In the genomic region with DNA sequence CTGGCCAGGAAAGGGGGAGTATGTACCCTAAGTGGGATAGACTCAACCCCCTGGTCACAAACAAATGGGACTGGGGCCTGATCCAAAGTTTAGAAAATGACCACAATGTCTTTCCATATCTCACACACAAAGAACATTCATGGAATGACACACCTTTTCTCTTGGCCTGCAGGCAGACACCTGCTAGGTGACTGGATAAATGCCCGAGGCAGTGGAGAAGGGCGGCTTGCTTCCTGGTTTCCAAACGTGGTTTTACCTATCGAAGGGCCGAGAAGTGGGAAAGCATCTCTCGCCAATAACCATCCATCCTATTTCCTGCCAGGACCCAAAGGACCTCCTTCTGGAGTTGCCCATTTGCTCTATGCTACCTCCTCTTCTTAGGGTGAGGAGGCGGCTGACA, we compare ENCODE assay signal across 17 mouse cellular contexts. TPM values are rescaled to one million over a fixed set of nuclear protein-coding genes. Genes with fewer than 3 reads are reported as not detected.
"Had no signal": no experiment of that assay in that cellular context is flagged by ENCODE, and none has a peak within 500 bp of the region (broad histone marks: within the 10 kb centered on the region; RNA-seq: fewer than 3 reads in every experiment).

No protein-coding gene starts in this region.

- DNase-seq: kidney, adult 11 months; kidney, adult 8-10 months; kidney, postnatal 14 days; layer of hippocampus, adult 9-11 months; lung, postnatal 14 days; midbrain, embryonic 14.5 days; right cerebral cortex, postnatal 4 days; spleen, adult 18-20 months; thymus, adult 2 months; thymus, postnatal 14 days; thymus, postnatal 4 days had no signal

- H3K4me2 ChIP-seq: liver, embryonic 12.5 days; liver, embryonic 15.5 days; lung, embryonic 15.5 days; midbrain, embryonic 11.5 days; stomach, embryonic 15.5 days had no signal

- H3K4me3 ChIP-seq: layer of hippocampus, adult 2 months; liver, embryonic 12.5 days; liver, embryonic 15.5 days; lung, embryonic 15.5 days; stomach, embryonic 15.5 days had no signal

- H3K9me3 ChIP-seq: liver, embryonic 12.5 days; liver, embryonic 15.5 days; lung, embryonic 15.5 days; stomach, embryonic 15.5 days had no signal

- H3K36me3 ChIP-seq: liver, embryonic 12.5 days; liver, embryonic 15.5 days; lung, embryonic 15.5 days; stomach, embryonic 15.5 days had no signal

- H3K27ac ChIP-seq: layer of hippocampus, adult 2 months; liver, embryonic 12.5 days; liver, embryonic 15.5 days; lung, embryonic 15.5 days; stomach, embryonic 15.5 days had no signal

- H3K9ac ChIP-seq: liver, embryonic 12.5 days; liver, embryonic 15.5 days; lung, embryonic 15.5 days; stomach, embryonic 15.5 days had no signal

RNA-seq across cellular contexts. Expression of a gene that starts 24.2 kb away (rescaled TPM):
- polyA plus RNA-seq: liver, embryonic 12.5 days; liver, embryonic 15.5 days had no signal
